Mouse (Mus musculus) splenic B cell, adult 2 months (primary cell): ENCODE data around the gene Setd3.

Experiments used
- DNase-seq: peaks from one replicate; pipeline ENCODE4 v3.0.0-alpha.2; 2011; ENCODE audit warnings: low read depth, low spot score
- H3K27me3 ChIP-seq: 2 replicates; pipeline ENCODE4 v1.6.1; 2012; ENCODE audit warnings: mild to moderate bottlenecking, low read length, moderate library complexity, mixed read lengths; ENCODE audit not compliant: control insufficient read depth, poor library complexity, insufficient read depth, severe bottlenecking
- H3K36me3 ChIP-seq: 2 replicates; pipeline ENCODE4 v1.6.1; 2012; ENCODE audit warnings: mild to moderate bottlenecking, low read length, moderate library complexity, mixed read lengths; ENCODE audit not compliant: control insufficient read depth, poor library complexity, insufficient read depth, severe bottlenecking

Setd3 gene

DNA sequence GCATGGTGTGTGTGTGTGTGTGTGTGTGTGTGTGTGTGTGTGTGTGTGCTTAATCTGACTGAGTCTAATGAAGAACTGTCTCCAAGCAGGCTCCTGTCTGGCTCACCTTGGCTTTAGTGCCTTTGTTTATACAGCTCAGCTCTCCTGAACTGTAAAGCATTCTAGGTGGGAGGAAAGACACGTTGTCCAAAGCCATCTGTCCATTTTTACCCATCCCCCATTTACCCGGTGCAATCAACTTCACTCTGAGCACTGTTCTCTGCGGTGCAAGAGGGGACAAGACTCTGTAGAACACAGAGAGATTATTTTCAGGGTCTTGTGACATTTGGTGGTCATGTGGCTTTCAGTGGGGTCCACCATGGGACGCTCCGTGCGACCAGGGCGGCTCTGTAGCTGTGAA, 117.5 kb downstream of the Setd3 start:
- no peak for DNase-seq
- no peaks in the 10 kb centered on the region for H3K36me3 ChIP-seq
- no peaks in the 10 kb centered on the region for H3K27me3 ChIP-seq
